Mouse (Mus musculus) midbrain, embryonic 11.5 days (tissue): ENCODE measurements at regions not wholly inside any gene's neighbourhood (a gene's known extent, or its start where the extent isn't known, plus 50 kb on each side); places are given as distances from the start of the nearest gene placed in this dataset.
A peak's percentile ranks its signal among the peaks of the same experiment; 100 is the strongest.

Source experiments
- ATAC-seq: fragments of 200-750 bp; cut with Nextera tagmentation; 2 replicates; pipeline ENCODE4 v1.8.0; 2017; ENCODE audit warnings: moderate TSS enrichment, moderate library complexity; ENCODE audit not compliant: low FRiP score
- DNase-seq: peaks from one replicate; pipeline ENCODE4 v3.0.0; 2015; ENCODE audit warnings: low spot score; ENCODE audit errors: missing footprints
- H3K27ac ChIP-seq: fragments of 300-500 bp; sonication (generic); 2 replicates; pipeline ENCODE4 v1.5.1; 2014; ENCODE audit warnings: low read depth, low read length
- H3K27me3 ChIP-seq: fragments of 300-500 bp; sonication (generic); 2 replicates; pipeline ENCODE4 v1.6.1; 2014; ENCODE audit warnings: mild to moderate bottlenecking, low read length, moderate library complexity, mixed read lengths; ENCODE audit not compliant: control insufficient read depth, insufficient read depth
- H3K36me3 ChIP-seq: fragments of 300-500 bp; sonication (generic); 2 replicates; pipeline ENCODE4 v1.6.1; 2014; ENCODE audit warnings: mild to moderate bottlenecking, low read length, moderate library complexity, mixed read lengths; ENCODE audit not compliant: control insufficient read depth, insufficient read depth
- H3K4me1 ChIP-seq: fragments of 300-500 bp; sonication (generic); 2 replicates; pipeline ENCODE4 v1.6.1; 2014; ENCODE audit warnings: low read length; ENCODE audit not compliant: control insufficient read depth, insufficient read depth
- H3K4me2 ChIP-seq: fragments of 300-500 bp; sonication (generic); 2 replicates; pipeline ENCODE4 v1.6.1; 2014; ENCODE audit warnings: mild to moderate bottlenecking, moderate library complexity
- H3K4me3 ChIP-seq: fragments of 300-500 bp; sonication (generic); 2 replicates; pipeline ENCODE4 v1.5.1; 2014; ENCODE audit warnings: low read depth, low read length
- H3K9ac ChIP-seq: fragments of 300-500 bp; sonication (generic); 2 replicates; pipeline ENCODE4 v1.6.1; 2014; ENCODE audit warnings: low read length
- H3K9me3 ChIP-seq: fragments of 300-500 bp; sonication (generic); 2 replicates; pipeline ENCODE4 v1.6.1; 2016; ENCODE audit warnings: low read length; ENCODE audit not compliant: control insufficient read depth
- WGBS: fragments of 180-500 bp; shearing (Covaris S2); extraction: QIAGEN DNeasy Blood & Tissue Kit; methylation state at CpG from one replicate; pipeline ENCODE4 v1.1.7; 2014; 5-methylcytosine and 5-hydroxymethylcytosine counted together

DNA sequence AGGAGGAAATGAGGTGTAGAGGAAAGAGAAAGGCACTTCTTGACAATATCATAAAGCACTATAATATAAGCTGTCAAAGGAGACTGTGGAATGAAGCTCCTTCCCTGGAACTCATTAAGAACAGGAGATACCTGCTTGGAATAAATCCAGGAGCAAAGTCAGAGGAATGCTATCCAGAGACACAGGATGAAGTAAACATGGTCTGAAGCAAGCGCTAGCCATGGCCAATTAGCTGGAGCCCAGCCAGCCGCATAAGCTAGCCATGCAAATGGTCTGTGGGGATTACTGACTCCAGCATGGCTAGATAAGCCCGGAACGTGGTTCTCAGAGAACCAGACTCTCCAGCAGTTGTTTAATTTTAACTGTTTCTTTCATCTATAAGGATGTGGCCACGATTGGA lies 54.9 kb upstream of the Gpc3 start:
- Histone ChIP-seq H3K27me3 (no peaks in the 10 kb centered on the region), H3K9me3 (no peaks in the 10 kb centered on the region), H3K4me1 (no peaks in the 10 kb centered on the region), H3K4me3 (no peak overlapping the region), H3K9ac (no peak overlapping the region), H3K4me2 (no peak overlapping the region), H3K36me3 (no peaks in the 10 kb centered on the region), H3K27ac (no peak overlapping the region)
- WGBS = 45% methylated on average over 5 of the region's 5 CpGs
- DNase-seq (no peak), ATAC-seq (no peak)

DNA sequence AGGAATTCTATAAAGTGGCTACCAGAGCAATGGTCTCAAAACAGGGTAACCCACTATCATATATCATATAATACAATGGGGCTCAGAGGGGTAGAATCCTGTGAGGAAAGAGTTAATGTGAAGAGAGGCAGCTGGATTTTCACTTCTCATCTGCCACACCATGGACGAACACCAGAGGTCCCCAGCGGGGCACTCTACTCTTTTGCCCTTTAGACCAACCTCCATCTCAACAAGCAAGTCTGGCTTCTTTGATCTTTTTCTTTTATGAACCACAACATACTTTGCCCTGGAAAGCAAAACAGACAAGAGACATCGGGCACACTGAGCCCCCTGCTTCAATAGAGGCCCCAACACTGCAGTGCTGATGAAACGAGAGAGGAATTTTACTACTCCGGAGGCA lies 65.3 kb upstream of the Gpc3 start:
- H3K4me1 ChIP-seq = no peaks in the 10 kb centered on the region
- no peaks in the 10 kb centered on the region for H3K36me3 ChIP-seq
- ATAC-seq (no peak), DNase-seq (peak; percentile 89)
- H3K4me2 ChIP-seq = 0 out of 2 replicates have a peak overlapping the region, but pooled peaks have one; percentile 15
- no peaks in the 10 kb centered on the region for H3K27me3 ChIP-seq
- H3K9me3 ChIP-seq = no peaks in the 10 kb centered on the region
- H3K4me3 ChIP-seq = no peak overlapping the region
- WGBS = 25% methylated on average over 5 of the region's 5 CpGs
- H3K27ac ChIP-seq = no peak overlapping the region
- no peak overlapping the region for H3K9ac ChIP-seq

DNA sequence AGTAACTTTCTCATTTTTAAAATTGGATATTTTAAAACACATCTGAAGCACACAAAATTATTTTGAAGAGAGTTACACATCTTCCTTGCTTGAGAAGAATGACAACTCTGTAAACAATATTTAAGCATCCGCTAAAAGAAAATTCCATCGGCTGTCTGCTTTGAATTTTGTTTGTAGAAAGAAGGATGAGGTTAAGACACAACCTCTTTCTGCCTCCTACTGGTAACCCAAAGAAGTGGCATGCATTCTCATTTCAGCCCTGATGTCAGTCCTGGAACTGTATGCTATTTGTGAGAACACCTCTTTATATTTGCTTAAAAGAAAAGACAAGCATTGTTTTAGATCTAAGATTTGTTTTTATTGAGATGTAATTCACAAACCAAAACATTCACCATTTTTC lies 80.6 kb upstream of the Gpc3 start:
- Histone ChIP-seq H3K9ac (no peak overlapping the region), H3K4me3 (no peak overlapping the region), H3K27me3 (no peaks in the 10 kb centered on the region), H3K9me3 (no peaks in the 10 kb centered on the region), H3K4me1 (no peaks in the 10 kb centered on the region), H3K4me2 (no peak overlapping the region), H3K27ac (no peak overlapping the region), H3K36me3 (no peaks in the 10 kb centered on the region)
- ATAC-seq (no peak), DNase-seq (no peak)
- WGBS = 67% methylated on average over 2 of the region's 2 CpGs

GRCm38 (mm10) chrX:52699615-52700014 lies 85.9 kb upstream of the Gpc3 start:
- no peak for ATAC-seq

GRCm38 (mm10) chrX:52717495-52717894 lies 73.5 kb upstream of the Ccdc160 start:
- H3K9ac ChIP-seq = no peak overlapping the region
- H3K27ac ChIP-seq = no peak overlapping the region
- no peaks in the 10 kb centered on the region for H3K36me3 ChIP-seq
- H3K9me3 ChIP-seq = no peaks in the 10 kb centered on the region
- H3K4me1 ChIP-seq = no peaks in the 10 kb centered on the region
- no peak for ATAC-seq
- no peak overlapping the region for H3K4me2 ChIP-seq
- no peak for DNase-seq
- no peaks in the 10 kb centered on the region for H3K27me3 ChIP-seq
- H3K4me3 ChIP-seq = no peak overlapping the region
- 42% methylated on average over 3 of the region's 3 CpGs for WGBS

More at GRCm38 (mm10) chrX:52699615-52700014, 85.9 kb upstream of the Gpc3 start:
- DNase-seq = no peak
- Histone ChIP-seq H3K4me1 (no peaks in the 10 kb centered on the region), H3K4me2 (no peak overlapping the region), H3K36me3 (no peaks in the 10 kb centered on the region), H3K4me3 (no peak overlapping the region), H3K27me3 (no peaks in the 10 kb centered on the region), H3K9me3 (no peaks in the 10 kb centered on the region), H3K27ac (no peak overlapping the region), H3K9ac (no peak overlapping the region)
- 47% methylated on average over 1 of the region's 1 CpGs for WGBS

DNA sequence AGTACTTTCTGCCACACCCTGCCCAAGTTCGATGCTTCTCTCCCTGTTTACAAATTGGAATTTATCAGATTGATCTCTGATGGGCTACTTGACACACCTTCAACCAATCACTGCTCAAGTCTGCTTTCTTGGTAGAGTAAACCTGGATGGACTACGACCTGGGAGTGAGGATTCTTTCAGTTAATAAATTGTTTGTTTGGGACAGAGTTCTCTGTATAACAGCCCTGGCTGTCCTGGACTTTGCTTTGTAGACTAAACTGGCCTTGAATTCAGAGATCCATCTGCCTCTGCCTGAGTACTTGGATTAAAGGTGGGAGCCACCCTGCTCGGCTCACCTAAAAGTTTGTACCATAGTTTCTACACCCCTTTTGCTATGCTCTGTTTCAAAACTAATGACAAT lies 52.9 kb upstream of the Ccdc160 start:
- Histone ChIP-seq H3K4me1 (no peaks in the 10 kb centered on the region), H3K9ac (no peak overlapping the region), H3K9me3 (no peaks in the 10 kb centered on the region), H3K4me2 (no peak overlapping the region), H3K27me3 (no peaks in the 10 kb centered on the region), H3K36me3 (no peaks in the 10 kb centered on the region), H3K4me3 (no peak overlapping the region), H3K27ac (no peak overlapping the region)
- no peak for DNase-seq
- 75% methylated on average over 3 of the region's 3 CpGs for WGBS
- ATAC-seq = no peak
